Mouse (Mus musculus) naive thymus-derived CD4-positive, alpha-beta T cell, adult 2 months (primary cell): ENCODE measurements around the gene Exo5.

Experiments used
- DNase-seq: peaks from one replicate; pipeline ENCODE4 v3.0.0-alpha.2; 2011; ENCODE audit warnings: low read depth

Gene Exo5

GRCm38 (mm10) chr4:120924554-120925299 is at the start of gene Exo5:
Gene Exo5, minus strand, starts transcription at chr4:120925017.
- peak; percentile 93 for DNase-seq

DNA sequence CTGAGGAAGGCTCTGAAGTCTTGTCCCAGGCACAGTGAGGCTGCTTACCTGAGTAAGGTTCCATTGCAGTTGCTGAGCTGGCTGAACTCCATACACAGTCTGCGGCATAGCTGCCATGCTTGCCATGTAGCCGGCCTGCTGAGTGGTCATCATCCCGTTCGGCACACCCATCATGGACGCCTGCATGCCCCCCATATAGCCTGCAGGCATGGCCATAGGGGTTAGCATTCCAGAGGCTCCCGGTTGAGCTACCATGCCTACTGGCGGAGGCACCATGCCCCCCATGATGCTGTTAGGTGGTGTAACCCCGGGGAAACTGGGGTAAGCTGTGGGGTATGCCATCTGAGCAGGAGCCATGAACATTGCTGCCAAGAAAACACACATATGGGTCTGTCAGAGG is 47.0 kb upstream of the Exo5 start:
- DNase-seq, result no peak

- no peak for DNase-seq
Measured at GRCm38 (mm10) chr4:120969382-120970146, 44.7 kb upstream of the Exo5 start.

DNA sequence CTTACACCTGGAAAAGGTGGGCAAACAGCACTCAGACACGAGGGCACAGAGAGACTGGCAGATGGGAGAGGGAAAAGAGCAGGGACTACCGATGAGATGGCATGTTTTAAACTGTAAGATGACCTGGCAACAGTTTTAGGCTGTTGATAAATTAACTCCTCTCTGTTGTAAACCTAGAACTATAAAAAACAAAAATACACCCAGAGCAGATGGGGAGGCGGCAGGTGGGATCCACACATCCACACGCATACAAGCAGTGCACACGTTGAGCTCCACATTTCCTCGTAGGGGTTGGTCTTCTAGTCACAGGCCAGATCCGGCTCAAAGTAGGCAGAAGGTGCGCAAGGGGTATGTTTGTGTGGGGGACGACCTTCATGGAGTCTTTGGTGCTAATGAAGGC is 43.7 kb upstream of the Exo5 start:
- DNase-seq, result no peak

DNA sequence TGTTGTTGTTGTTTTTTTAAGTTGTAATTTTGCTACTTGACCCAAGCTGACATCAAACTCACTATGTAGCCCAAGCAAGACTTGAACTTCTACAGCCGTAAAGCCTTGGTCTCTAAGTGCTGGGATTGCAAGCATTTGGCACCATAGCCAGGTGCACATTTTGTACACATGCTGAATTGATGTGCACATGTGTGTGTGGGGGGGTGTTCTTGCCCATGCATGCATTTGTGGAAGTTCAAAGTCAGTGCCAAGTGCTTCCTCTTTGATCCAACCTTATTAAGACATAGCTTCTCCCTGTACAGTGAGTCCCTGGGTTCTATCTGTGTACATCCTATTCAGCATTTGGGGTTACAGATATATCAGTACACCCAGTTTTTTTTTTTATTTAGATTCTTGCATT is 30.8 kb upstream of the Exo5 start:
- DNase-seq, result no peak

DNA sequence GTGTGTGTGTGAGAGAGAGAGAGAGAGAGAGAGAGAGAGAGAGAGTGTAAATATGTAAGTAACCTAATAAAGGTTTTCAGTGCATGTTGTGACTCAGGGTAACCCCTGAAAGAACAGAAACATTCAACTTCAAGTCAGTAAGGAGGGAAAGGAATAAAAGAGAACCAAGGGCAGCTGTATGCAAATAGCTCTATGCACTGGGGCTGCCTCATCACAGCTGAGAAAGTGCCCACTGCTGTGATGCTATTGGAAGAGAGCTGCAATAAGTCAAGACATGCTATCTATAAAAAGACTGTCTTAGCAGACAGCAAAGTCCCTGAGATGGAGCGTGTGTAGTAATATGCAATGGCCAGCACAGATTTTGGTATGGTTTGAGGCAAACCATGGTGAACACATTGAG is 28.9 kb upstream of the Exo5 start:
- DNase-seq, result no peak

DNA sequence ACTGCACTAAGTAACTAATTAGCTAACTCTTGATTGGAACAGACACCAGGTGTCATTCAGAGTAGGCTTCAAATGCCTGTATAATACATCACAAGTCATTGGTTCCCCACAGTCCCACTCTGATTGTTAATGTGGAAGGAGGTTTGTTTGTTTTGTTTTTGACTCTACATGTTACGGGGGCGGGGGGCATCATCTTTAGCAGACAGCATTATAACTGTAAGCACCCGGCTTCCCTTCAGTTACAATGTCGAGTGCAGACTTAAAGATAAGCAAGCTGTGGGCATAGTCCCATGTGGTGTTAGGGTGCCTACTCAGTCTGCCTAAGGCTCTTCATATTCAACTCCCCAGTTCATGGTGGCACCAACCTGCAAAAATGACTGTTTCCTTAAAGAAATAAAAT is 28.2 kb upstream of the Exo5 start:
- peak; percentile 26 for DNase-seq

GRCm38 (mm10) chr4:120952163-120952562 is 27.3 kb upstream of the Exo5 start:
- peak; percentile 55 for DNase-seq

DNA sequence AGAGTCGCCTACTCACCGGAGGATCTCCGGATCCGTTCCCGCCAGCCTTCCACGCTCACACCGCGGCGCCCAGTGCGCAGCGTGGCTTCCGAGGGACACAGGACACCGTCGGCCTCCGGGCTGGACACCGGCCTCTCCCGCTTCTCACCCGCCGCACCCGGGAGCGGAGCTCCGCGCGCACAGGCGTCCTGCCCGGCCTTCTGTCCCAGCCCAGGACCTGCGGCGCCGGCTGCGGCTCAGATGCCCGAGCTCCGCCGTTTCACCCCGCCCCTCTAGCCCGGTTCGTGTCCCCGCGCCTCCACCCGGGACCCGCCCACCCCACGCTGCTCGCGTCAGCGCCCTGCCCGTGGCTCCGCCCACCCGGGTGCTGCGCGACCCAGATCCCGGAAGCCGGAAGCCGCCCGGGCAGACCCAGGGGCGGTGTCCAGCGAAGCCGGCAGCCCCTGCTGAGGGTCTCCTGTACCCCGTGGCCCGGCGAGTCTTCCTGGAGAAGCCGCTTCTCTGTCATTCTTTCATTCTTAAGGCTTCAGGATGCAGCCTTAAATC is 26.7 kb upstream of the Exo5 start, which contains the start of gene Zfp69:
Gene Zfp69, minus strand, starts transcription at position 272 of the 546 bp plus-strand sequence.
- DNase-seq, result peak; percentile 94

- DNase-seq, result no peak
Measured at GRCm38 (mm10) chr4:120950763-120951427, 26.1 kb upstream of the Exo5 start.

- DNase-seq, result no peak
Measured at GRCm38 (mm10) chr4:120948938-120949337, 24.1 kb upstream of the Exo5 start.

GRCm38 (mm10) chr4:120935006-120935405 is 10.2 kb upstream of the Exo5 start:
- no peak for DNase-seq

- DNase-seq, result no peak
Measured at GRCm38 (mm10) chr4:120930736-120931135, 5.9 kb upstream of the Exo5 start.

- DNase-seq, result no peak
Measured at GRCm38 (mm10) chr4:120928686-120929085, 3.9 kb upstream of the Exo5 start.

- DNase-seq, result peak; percentile 73
Measured at GRCm38 (mm10) chr4:120925386-120925785, 569 bp upstream of the Exo5 start.

GRCm38 (mm10) chr4:120921461-120921860 is 3.4 kb downstream of the Exo5 start:
- no peak for DNase-seq

DNA sequence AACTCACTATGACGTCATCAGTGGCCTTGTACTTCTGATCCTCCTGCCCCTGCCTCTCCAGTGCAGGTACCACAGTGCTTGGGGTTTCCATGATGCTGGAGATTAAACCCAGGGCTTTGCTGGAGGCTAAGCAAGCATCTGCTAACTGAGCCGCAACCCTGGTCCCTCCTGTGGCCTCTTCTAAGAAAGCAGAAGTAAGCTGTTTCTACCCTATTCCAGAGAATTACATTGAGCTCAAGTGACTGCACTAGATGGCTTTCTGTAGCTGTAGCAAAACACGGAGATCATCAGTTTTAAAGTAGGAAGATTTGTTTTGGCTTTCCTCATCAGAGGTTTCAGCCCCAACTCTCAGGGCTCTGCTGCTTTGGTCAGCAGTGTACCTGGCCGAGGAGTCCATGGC is 10.3 kb downstream of the Exo5 start:
- DNase-seq, result no peak

GRCm38 (mm10) chr4:120913861-120914260 is 11.0 kb downstream of the Exo5 start:
- DNase-seq, result no peak

DNA sequence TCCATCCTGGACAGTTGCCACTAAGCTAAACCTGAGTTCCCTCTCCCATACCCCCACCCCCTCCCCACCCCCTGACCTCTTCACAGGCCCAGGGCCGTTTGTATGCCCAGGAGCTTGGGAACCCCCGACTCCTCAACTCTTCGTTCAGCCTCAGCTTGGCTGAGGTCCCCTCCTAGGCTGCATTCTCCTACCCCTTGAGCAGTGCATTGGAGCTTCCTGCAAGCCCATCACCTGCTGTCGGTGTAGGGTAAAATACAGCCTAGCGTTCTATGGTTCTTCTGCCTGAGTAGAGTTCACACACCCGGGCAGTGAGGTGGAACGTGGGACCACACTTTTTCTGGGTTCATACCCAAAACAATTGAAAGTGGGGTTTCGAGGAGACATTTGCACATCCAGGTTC is 11.4 kb downstream of the Exo5 start:
- DNase-seq, result no peak

DNA sequence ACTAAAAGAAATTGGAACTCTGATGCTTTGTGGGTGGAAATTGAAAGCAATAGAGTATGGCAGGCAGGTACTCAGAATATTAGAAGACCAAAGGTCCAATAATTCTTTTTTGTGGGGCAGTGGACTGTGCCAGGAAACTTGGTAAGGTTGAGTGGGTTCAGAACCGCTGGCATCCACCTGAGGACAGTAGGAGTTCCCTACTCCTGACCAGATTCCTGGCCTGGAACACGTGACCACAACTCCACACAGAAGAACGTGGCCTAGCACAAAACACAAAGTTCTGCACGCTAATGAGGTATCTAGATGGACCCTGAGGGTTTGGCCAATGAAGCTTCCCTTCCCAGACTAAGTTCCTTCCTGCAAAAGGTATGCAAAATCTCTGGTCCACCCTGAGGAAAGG is 12.0 kb downstream of the Exo5 start:
- no peak for DNase-seq

DNA sequence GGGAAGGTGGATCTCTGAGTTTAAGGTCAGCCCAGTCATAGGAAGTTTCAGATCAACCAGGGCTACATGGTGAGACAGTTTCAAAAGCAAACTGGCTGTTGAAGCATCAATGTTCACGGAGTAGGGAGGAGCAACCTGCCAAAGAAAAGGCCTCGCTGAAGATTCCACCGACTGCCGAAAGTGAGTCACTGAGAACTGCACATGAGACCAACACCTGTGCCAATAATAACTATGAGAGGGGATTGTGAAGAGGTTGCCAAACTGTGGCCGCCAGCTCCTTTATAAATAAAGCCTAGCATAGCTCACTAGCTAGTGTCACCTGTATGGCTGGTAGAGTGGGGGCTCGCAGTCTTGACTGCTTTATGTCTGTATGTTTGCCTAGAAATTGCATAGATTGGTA is 13.7 kb downstream of the Exo5 start:
- no peak for DNase-seq

DNA sequence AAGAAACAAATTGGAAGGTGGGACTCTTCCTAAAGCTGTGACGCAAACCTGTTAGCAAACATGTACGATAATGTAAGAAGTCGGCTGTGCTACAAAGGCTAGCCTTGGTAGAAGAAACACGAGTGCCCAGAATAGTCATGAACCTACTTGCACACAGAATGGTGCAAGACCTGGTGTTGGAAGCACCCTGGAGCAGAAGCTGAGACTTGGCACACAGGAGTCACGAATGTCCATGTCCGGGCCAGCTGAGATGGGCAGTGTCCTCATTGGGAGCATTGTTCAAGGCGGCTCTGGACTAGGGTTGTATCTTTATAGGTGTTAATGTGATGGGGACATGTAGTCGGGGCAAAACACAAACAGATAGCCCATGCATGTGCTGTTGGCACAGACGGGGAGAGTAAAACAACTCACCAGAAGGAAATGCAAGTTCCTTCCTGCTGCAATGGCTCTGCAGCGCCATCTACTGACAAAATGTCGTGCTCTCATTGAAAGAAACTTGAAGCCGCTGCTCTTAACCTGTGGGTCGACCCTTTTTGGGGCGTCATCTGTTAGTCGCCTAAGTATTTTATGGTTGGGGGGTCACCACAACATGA is 15.2 kb downstream of the Exo5 start:
- DNase-seq, result peak; percentile 87
